Mouse (Mus musculus): ENCODE results near the gene Olfr691.
"Not testable (repeated sequence)": the region's sequence is repeated elsewhere in the genome, so short reads cannot be mapped to it uniquely, and the experiment has no call there.

Gene Olfr691

DNA sequence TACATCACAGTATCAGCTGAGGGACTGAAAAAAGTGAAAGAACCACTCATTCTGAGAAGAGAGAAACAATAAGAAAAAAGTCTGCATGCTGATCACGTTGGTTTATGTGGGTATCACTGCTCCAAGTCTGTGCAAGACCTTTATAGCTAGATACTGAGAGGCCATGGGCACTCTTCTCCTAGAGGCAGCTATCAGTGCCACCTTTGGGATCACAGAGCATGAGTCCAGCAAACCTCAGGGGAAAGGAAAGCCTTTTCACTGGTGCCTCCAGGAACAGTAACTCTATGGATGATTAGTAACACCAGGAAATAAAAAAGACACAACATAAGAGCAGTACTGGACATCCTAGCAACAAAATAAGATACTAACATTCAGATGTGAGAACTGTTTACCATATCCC lies at the start of gene Olfr691:
Gene Olfr691, minus strand, starts transcription at position 101 of the 400 bp plus-strand sequence.
- no peak for DNase-seq (ENCODE audit: low spot score in 2 of 2)

DNA sequence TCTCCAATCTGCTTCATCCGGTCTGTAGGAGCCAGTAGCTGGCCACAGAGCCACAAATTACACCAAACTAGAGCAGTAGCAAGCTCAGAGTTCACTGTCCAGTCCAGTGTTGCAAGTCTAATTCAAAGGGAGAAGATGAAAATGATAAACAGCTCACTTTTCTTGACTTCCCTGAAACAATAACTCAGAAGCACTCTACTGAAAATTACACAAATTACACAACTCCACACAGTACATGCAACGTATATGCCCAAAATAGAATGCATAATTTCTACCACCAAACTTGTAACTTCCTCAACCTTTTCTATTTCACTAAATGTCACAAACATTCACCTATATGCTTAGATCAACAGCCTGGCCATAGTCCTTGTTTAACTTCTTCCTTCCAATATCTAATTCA lies 48.2 kb upstream of the Olfr691 start:
- no peak for DNase-seq (ENCODE audit: low spot score in 2 of 2)

DNA sequence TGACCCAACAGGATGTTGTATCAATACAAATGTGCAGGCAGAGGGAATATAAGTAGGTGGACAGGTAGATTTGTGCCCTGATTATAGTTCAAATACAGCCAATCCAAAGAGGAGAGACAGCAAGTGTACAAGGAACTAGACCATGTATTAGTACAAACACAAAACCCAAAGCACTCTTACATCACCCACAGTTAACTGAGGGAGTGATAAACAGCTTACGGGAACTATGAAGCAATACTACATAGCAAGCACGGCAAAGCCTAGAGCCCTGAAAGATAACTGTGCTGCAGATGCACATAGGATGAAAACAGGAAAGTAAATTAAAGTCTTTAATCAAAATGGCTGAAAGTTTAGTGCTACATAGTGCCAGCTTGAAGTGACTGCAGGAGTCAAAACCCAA lies 45.6 kb upstream of the Olfr691 start:
- no peak for DNase-seq (ENCODE audit: low spot score in 2 of 2)

DNA sequence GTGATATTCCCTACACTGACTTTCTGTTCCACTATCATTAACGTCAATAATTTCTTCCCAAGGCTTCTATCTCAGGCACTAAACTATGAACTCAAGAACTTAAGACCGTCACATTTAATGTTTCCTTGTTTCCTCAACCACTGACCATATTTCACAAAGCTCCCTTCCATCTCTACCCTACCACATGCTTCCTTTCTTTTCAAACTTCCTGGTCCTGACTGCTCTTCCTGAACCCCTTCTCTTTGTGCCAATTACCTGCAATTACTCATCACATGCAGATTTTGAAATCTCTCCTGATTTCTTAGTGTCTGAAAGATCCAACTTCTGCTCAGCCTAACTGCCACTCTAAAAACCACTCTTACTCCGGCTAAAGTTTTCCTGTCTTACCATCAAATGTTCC lies 38.3 kb upstream of the Olfr691 start:
- no peak for DNase-seq (ENCODE audit: low spot score in 2 of 2)

DNA sequence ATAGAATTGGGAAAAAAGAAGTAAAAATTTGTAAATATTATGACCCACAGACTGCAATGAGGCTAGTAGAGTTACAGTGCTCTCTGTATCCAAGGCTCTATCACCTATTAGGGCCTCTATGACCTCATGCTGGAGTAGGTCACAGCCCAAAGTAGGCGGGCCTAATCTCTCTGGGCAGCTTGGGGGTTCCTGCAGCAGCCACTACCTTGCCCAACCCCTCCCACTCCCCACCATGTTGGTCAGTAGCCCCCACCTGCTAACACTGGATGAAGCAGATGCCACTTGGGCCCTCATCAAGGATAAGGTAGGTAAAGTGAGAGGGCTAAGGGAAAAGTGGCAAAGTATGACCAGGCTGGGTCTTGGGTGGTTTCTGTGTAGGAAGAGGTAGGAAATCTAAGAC lies 32.8 kb upstream of the Olfr691 start, which contains the start of gene Gm5901:
Gene Gm5901, plus strand, starts transcription at position 173 of the 400 bp plus-strand sequence.
- no peak for DNase-seq (ENCODE audit: low spot score in 2 of 2)

DNA sequence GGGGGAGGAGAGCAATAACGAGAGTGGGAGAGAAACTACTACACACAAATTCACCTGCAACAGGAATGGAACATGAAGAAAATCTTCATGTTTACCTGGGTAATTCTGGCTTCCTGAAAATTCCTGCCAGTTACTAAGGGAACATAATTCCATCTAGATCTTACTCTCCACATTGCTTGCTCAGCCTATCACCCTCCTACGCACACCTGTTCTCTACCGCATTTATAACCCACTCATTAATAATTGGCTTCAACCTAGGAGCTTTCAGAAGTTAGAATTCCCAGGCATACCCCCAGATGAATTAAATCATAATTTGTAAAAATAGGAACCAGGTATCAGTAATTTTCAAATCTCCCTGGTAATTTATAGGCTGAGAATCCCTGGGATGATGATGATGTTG lies 31.9 kb upstream of the Olfr691 start:
- DNase-seq (ENCODE audit: low spot score in 2 of 2), result no peak

DNA sequence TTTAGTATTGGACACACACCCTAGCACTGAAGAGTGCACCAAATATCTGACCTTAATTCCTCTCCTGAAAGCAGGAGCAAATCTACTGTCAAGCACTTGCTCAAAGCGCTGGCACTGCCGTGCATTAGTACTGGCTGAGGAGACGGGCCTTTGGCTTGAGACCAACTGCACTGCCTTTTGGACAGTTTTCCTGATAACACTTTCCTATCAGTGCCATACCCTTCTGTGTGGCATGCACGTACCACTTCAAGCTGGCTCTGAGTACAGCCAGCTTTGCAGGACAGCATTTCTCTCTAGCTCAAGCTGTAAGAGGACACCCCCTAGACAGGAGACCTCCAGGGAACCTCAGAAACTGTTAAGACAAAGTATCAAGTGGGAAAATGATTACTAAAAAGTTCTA lies 31.4 kb upstream of the Olfr691 start:
- DNase-seq (ENCODE audit: low spot score in 2 of 2), result no peak

DNA sequence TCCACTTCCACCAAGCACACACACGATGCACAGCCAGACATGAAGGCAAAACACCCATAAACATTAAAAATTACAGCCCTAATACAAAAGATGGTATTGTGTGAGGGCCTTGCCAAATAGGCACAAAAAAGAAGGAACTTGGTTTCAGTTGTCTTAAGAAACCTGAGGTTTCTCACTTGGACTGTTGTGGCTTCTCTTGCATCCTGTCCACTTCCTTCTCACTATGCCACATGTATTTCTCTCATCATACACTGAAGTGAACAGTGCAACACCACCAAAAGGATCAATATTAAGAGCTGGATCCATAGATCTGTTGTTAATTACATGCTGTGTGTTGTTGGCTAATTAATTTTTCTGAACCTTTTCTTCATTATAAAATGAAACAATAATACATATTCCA lies 30.8 kb upstream of the Olfr691 start:
- DNase-seq (ENCODE audit: low spot score in 2 of 2), result no peak

DNA sequence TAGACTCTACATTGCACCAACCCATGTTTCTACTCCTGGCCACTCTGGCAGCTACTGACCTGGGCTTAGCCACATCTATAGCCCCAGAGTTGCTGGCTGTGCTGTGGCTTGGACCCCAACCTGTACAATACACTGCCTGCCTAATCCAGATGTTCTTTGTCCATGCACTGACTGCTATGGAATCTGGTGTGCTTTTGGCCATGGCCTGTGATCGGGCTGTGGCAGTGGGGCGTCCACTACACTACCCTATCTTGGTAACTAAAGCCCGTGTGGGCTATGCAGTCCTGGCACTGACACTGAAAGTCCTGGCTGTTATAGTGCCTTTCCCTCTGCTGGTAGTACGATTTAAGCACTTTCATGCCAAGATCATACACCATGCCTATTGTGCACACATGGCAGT lies 26.5 kb upstream of the Olfr691 start:
- DNase-seq (ENCODE audit: low spot score in 2 of 2), result no peak

DNA sequence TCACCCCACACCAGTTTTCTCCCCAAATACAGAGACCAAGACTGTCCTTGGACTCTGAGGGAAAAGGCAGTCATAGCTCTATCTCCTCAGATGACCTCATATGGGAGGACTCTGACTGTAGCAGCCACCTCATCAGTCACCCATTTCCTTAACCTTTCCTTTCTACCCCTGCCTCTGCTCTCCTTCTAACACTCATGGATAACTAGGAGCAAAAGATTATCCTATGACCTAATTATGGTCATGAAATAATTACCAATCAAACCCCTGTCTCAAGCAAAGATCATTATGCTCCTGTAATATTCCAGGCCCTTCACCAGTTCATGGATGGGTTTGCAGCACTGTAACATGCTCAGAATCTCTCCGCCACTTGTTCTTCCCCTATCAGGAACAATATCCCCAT lies 25.9 kb upstream of the Olfr691 start, which contains the start of gene Olfr692:
Gene Olfr692, plus strand, starts transcription at position 301 of the 400 bp plus-strand sequence.
- DNase-seq (ENCODE audit: low spot score in 2 of 2), result no peak

DNA sequence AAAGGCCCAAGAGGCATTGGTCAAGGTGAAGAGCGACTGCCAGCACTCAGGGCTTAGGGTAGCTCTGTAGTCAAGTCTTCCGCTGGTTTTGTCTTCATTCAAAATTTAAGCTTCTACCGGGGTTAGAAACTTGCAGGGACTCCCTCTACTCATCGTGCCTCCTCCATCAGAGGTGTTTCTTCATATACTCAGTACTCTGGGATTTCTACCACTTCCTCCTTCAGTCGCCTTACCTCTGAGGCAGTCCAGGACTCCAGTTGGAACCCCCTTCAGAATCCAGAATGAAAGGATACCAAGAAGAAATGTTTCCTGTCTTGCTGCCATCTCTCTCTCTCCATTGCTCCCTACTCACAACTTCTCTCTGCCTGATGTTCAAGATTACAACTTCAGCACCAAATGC lies 25.2 kb upstream of the Olfr691 start:
- DNase-seq (ENCODE audit: low spot score in 2 of 2), result no peak

DNA sequence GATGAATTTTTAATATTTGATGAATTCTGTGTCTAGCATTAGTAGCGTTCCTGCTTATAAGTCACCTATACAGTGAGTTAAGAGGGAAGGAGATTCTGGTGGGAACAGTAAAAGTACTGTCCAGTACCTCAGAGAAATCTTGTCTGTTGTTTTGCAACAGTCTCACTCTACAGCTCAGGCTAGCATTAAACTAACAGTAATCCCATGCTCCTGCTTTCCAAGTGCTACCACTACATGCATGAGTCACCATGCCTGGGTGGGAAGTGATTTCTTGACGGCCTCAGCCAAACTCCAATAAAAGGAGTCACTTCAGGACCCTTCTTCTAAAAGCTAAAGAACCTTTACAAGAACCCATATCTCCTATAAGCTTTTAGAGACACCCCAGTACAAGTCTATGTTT lies 19.6 kb upstream of the Olfr691 start:
- no peak for DNase-seq (ENCODE audit: low spot score in 2 of 2)

DNA sequence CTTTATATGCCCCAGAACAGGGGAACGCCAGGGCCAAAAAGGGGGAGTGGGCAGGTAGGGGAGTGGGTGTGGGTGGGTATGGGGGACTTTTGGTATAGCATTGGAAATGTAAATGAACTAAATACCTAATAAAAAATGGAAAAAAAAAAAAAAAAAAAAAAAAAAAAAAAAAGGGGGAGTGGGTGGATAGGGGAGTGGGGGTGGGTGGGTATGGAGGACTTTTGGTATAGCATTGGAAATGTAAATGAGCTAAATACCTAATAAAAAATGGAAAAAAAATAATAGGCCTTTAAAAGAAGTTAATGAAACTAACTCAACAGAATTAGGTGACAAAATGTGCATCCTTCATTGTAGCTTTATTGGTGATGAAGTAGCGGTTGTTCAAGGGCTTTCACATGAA lies 14.4 kb upstream of the Olfr691 start:
- DNase-seq (ENCODE audit: low spot score in 2 of 2), result not testable (repeated sequence)

DNA sequence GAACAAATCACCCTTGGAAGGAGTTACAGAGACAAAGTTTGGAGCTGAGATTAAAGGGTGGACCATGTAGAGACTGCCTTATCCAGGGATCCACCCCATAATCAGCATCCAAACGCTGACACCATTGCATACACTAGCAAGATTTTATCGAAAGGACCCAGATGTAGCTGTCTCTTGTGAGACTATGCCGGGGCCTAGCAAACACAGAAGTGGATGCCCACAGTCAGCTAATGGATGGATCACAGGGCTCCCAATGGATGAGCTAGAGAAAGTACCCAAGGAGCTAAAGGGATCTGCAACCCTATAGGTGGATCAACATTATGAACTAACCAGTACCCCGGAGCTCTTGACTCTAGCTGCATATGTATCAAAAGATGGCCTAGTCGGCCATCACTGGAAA lies 14.0 kb upstream of the Olfr691 start:
- not testable (repeated sequence) for DNase-seq (ENCODE audit: low spot score in 2 of 2)

DNA sequence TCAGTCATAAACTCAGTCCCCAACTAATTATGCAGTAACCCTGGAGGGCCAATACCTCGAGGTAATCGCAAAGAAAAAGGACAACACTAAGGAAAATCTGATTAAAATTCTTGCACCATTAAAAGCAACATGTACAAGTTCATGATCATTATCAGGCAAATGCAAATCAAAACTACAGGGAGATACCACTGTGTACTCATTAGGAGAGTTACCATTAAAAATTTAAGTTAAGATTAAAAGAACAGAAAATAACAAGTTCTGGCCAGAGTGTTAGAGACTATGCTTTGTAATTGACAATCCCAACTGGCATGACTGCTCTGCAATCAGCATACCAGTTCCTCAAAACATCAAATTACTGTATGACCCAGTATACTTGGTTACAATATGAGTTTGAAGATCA lies 682 bp upstream of the Olfr691 start:
- no peak for DNase-seq (ENCODE audit: low spot score in 2 of 2)

DNA sequence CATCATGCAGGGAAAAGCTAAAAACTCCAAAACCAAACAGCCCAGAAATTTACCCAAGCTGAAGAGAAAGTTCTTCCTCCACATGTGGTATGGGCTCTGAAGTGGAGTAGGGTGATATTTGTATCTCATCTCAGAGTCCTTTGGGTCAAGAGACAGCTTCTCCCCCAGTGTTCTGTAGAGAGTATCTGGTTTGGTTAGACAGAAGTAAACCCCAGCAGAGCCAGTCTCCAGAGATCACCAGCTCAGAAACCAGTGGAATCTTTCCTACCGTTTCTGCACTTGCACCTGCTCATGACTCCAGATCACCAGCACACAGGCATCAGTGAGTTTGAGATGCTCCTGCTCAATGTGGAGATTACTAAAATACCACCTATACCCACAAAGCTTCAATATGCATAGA lies 8.1 kb downstream of the Olfr691 start, which contains the start of gene Olfr690:
Gene Olfr690, minus strand, starts transcription at position 101 of the 400 bp plus-strand sequence.
- DNase-seq (ENCODE audit: low spot score in 2 of 2), result no peak

DNA sequence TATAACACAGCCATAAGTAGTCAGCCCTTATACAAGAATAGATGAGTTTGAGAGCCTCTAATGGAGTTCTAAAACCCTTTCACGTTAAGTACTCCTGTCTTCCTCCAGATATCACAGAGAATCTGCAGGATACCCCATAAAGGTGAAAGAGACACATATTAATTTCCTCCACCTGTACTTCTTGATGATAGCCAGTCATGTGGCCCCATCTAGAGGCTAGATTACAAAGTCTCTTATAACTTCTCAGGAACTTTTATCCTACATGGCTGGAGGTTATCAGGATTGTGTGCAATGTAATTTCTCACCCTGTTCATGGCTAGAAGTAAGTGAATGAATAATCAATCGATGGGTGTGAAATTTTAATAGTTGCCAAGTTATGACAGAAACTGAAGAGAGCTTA lies 16.8 kb downstream of the Olfr691 start:
- DNase-seq (ENCODE audit: low spot score in 2 of 2), result no peak

DNA sequence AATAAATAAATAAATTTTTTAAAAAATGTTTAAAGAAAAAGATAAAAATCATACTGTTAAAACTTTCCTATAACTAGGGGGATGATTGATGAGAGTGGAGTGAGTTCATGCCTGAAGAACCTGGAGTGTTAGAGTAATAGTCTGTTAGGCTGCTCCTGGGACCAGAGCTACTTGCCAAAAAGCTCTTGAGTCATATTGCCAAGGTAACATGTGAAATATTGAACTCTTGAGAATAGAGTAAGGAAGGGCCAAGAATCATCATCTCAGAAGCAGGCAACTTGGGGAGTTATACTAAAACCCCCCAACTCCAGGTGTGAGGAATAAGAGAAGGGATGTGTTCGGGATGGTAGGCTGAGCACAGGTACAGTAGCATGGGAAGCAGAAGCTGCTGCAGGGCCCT lies 31.2 kb downstream of the Olfr691 start, which contains the start of gene Olfr689:
Gene Olfr689, plus strand, starts transcription at position 301 of the 400 bp plus-strand sequence.
- no peak for DNase-seq (ENCODE audit: low spot score in 2 of 2)

DNA sequence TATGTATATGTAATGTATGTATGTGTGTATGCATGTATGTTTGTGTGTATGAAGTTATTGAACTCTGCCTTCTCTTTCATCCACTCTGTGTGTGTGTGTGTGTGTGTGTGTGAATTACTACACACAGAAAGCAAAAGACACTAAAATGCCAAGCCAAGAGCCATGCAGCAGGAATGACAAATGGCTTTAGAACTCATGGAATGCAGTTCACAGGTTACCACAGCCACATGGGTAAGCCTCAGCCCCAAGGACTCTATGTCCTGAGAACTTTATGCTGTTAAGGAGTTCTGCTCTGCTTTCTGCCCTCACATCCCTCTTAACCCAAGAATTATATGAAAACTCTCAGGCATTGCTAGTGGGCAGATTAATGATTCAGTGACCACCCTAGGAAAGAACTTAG lies 52.0 kb downstream of the Olfr691 start:
- no peak for DNase-seq (ENCODE audit: low spot score in 2 of 2)

DNA sequence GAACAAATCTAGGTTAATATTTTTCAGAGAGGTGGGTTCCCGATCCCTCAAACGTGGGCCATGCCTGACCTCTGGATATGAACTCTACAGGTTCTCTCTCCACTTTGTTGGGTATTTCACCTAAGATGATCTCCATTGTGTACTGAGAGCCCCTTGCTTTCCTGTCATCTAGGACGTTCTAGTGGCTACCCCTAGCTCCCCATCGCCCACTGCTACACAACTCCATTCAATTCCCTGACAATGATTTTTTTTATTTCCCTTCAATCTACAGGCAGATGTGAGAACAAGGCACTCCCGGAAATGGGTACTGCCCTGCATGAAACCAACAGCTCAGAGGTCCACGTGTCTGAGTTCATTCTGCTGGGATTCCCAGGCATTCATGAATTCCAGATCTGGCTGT lies 54.3 kb downstream of the Olfr691 start, which contains the start of gene Olfr688:
Gene Olfr688, plus strand, starts transcription at position 301 of the 400 bp plus-strand sequence.
- no peak for DNase-seq (ENCODE audit: low spot score in 2 of 2)
